Mouse (Mus musculus) MEL (cell line): ENCODE measurements around the gene Vti1a. TPM values are rescaled to one million over a fixed set of nuclear protein-coding genes. Genes with fewer than 3 reads are reported as not detected.
A peak's percentile ranks its signal among the peaks of the same experiment; 100 is the strongest.

ENCODE experiments used
- DNase-seq: peaks from one replicate; pipeline ENCODE4 v3.0.0; 2011; ENCODE audit warnings: low read depth, low spot score
- H3K27ac ChIP-seq: 2 replicates; pipeline ENCODE4 v1.5.1; 2012; ENCODE audit warnings: low read depth, mild to moderate bottlenecking, control low read depth, low read length, moderate library complexity; ENCODE audit not compliant: control insufficient read depth
- H3K27me3 ChIP-seq, 2 experiments: fragments of 150-350 bp in 1 of 2; sonication (generic) in 1 of 2; 2 replicates each; pipeline ENCODE4 v1.6.1; 2012; ENCODE audit warnings: low read length in 2 of 2, mild to moderate bottlenecking in 2 of 2, improper control_type of control experiment in 1 of 2, moderate library complexity in 1 of 2; ENCODE audit not compliant: insufficient read depth in 2 of 2, control insufficient read depth in 1 of 2
- H3K36me3 ChIP-seq, 2 experiments: 2 replicates each; pipeline ENCODE4 v1.6.1; 2012 to 2014; ENCODE audit warnings: low read length in 2 of 2, improper control_type of control experiment in 1 of 2, inconsistent platforms in 1 of 2, mild to moderate bottlenecking in 1 of 2; ENCODE audit not compliant: insufficient read depth in 2 of 2, control insufficient read depth in 1 of 2
- H3K4me1 ChIP-seq, 2 experiments: fragments of 150-350 bp in 1 of 2; sonication (generic) in 1 of 2; 2 replicates each; pipeline ENCODE4 v1.6.1; 2012; ENCODE audit warnings: low read length in 2 of 2, improper control_type of control experiment in 1 of 2, mild to moderate bottlenecking in 1 of 2; ENCODE audit not compliant: insufficient read depth in 2 of 2, control insufficient read depth in 1 of 2
- H3K4me3 ChIP-seq, 2 experiments: fragments of 150-350 bp in 1 of 2; sonication (generic) in 1 of 2; 2 replicates each; pipeline ENCODE4 v1.5.1; 2012; ENCODE audit warnings: low read depth in 2 of 2, low read length in 2 of 2, mild to moderate bottlenecking in 2 of 2, moderate library complexity in 2 of 2, control low read depth in 1 of 2, improper control_type of control experiment in 1 of 2; ENCODE audit not compliant: control insufficient read depth in 1 of 2, insufficient read depth in 1 of 2
- H3K79me2 ChIP-seq: 2 replicates; pipeline ENCODE4 v1.6.1; 2012; ENCODE audit warnings: mild to moderate bottlenecking, low read length, moderate library complexity; ENCODE audit not compliant: control insufficient read depth, poor library complexity, insufficient read depth
- H3K9ac ChIP-seq: 2 replicates; pipeline ENCODE4 v1.6.1; 2012; ENCODE audit warnings: low read depth, mild to moderate bottlenecking, control low read depth, low read length, moderate library complexity; ENCODE audit not compliant: control insufficient read depth, poor library complexity, severe bottlenecking
- H3K9me3 ChIP-seq: fragments of 150-350 bp; sonication (generic); replicated peaks from 2 replicates; pipeline ENCODE4 v1.6.1; 2012; ENCODE audit warnings: mild to moderate bottlenecking, low read length, improper control_type of control experiment, moderate library complexity; ENCODE audit not compliant: insufficient read depth
- CTCF ChIP-seq, 3 experiments: IDR thresholded peaks in 2 of 3; conservative IDR thresholded peaks in 1 of 3; 2 replicates each; pipeline ENCODE4 v1.5.1; 2011 to 2012; ENCODE audit warnings: low read length in 3 of 3, low read depth in 2 of 3, mild to moderate bottlenecking in 2 of 3, improper control_type of control experiment in 1 of 3, inconsistent platforms in 1 of 3, mixed read lengths in 1 of 3, moderate library complexity in 1 of 3; ENCODE audit not compliant: control insufficient read depth in 1 of 3, insufficient read depth in 1 of 3, poor library complexity in 1 of 3, severe bottlenecking in 1 of 3
- E2F4 ChIP-seq: IDR thresholded peaks from 2 replicates; pipeline ENCODE4 v1.6.1; 2011; ENCODE audit warnings: low read depth, low read length, improper control_type of control experiment, borderline replicate concordance
- ELF1 ChIP-seq: IDR thresholded peaks from 2 replicates; pipeline ENCODE4 v1.6.1; 2014; ENCODE audit warnings: low read depth, mild to moderate bottlenecking, inconsistent platforms, low read length, improper control_type of control experiment, moderate library complexity
- EP300 ChIP-seq, 2 experiments: IDR thresholded peaks; 2 replicates each; pipeline ENCODE4 v1.6.1; 2011; ENCODE audit warnings: improper control_type of control experiment in 2 of 2, low read length in 2 of 2, low read depth in 1 of 2, mild to moderate bottlenecking in 1 of 2
- GABPA ChIP-seq: IDR thresholded peaks from 2 replicates; pipeline ENCODE4 v1.6.1; 2012; ENCODE audit warnings: low read depth, mild to moderate bottlenecking, inconsistent platforms, low read length, improper control_type of control experiment, moderate library complexity
- GATA1 ChIP-seq: IDR thresholded peaks from 2 replicates; pipeline ENCODE4 v1.6.1; 2011; ENCODE audit warnings: low read depth, low read length, improper control_type of control experiment
- HCFC1 ChIP-seq: IDR thresholded peaks from 2 replicates; pipeline ENCODE4 v1.6.1; 2012; ENCODE audit warnings: low read depth, mild to moderate bottlenecking, inconsistent platforms, low read length, improper control_type of control experiment, moderate library complexity
- JUND ChIP-seq: IDR thresholded peaks from 2 replicates; pipeline ENCODE4 v1.6.1; 2011; ENCODE audit warnings: low read depth, mild to moderate bottlenecking, improper control_type of control experiment, low read length
- MEF2A ChIP-seq: IDR thresholded peaks from 2 replicates; pipeline ENCODE4 v1.6.1; 2014; ENCODE audit warnings: low read depth, mild to moderate bottlenecking, inconsistent platforms, low read length, improper control_type of control experiment; ENCODE audit not compliant: poor library complexity, insufficient replicate concordance, severe bottlenecking; ENCODE audit errors: extremely low read depth
- MXI1 ChIP-seq: IDR thresholded peaks from 2 replicates; pipeline ENCODE4 v1.6.1; 2011; ENCODE audit warnings: mild to moderate bottlenecking, low read depth, low read length, improper control_type of control experiment
- MYB ChIP-seq: IDR thresholded peaks from 2 replicates; pipeline ENCODE4 v1.6.1; 2011; ENCODE audit warnings: mild to moderate bottlenecking, low read depth, low read length, improper control_type of control experiment
- MYC ChIP-seq: IDR thresholded peaks from 2 replicates; pipeline ENCODE4 v1.6.1; 2011; ENCODE audit warnings: low read depth, mild to moderate bottlenecking, low read length, improper control_type of control experiment, moderate library complexity
- NELFE ChIP-seq: IDR thresholded peaks from 2 replicates; pipeline ENCODE4 v1.6.1; 2011; ENCODE audit warnings: low read depth, low read length, improper control_type of control experiment
- NRF1 ChIP-seq: IDR thresholded peaks from 2 replicates; pipeline ENCODE4 v1.6.1; 2014; ENCODE audit warnings: low read depth, mild to moderate bottlenecking, inconsistent platforms, low read length, improper control_type of control experiment, moderate library complexity; ENCODE audit not compliant: poor library complexity, insufficient read depth, severe bottlenecking
- RAD21 ChIP-seq: IDR thresholded peaks from 2 replicates; pipeline ENCODE4 v1.6.1; 2011; ENCODE audit warnings: mild to moderate bottlenecking, low read depth, low read length, improper control_type of control experiment
- RCOR1 ChIP-seq: IDR thresholded peaks from 2 replicates; pipeline ENCODE4 v1.6.1; 2012; ENCODE audit warnings: low read depth, mild to moderate bottlenecking, inconsistent platforms, low read length, improper control_type of control experiment
- SIN3A ChIP-seq: IDR thresholded peaks from 2 replicates; pipeline ENCODE4 v1.6.1; 2012; ENCODE audit warnings: low read length, improper control_type of control experiment, inconsistent platforms
- TBP ChIP-seq: IDR thresholded peaks from 2 replicates; pipeline ENCODE4 v1.8.0; 2011; ENCODE audit warnings: low read depth, low read length, improper control_type of control experiment
- USF1 ChIP-seq: IDR thresholded peaks from 2 replicates; pipeline ENCODE4 v1.6.1; 2014; ENCODE audit warnings: low read depth, mild to moderate bottlenecking, inconsistent platforms, low read length, improper control_type of control experiment, moderate library complexity
- USF2 ChIP-seq, 2 experiments: IDR thresholded peaks; 2 replicates each; pipeline ENCODE4 v1.6.1; 2011 to 2012; ENCODE audit warnings: improper control_type of control experiment in 2 of 2, low read length in 2 of 2, borderline replicate concordance in 1 of 2, inconsistent platforms in 1 of 2, low read depth in 1 of 2, mild to moderate bottlenecking in 1 of 2; ENCODE audit not compliant: insufficient read depth in 1 of 2
- ZC3H11A ChIP-seq: IDR thresholded peaks from 2 replicates; pipeline ENCODE4 v1.6.1; 2012; ENCODE audit warnings: low read depth, mild to moderate bottlenecking, inconsistent platforms, low read length, improper control_type of control experiment
- ZKSCAN1 ChIP-seq: IDR thresholded peaks from 2 replicates; pipeline ENCODE4 v1.6.1; 2012; ENCODE audit warnings: low read depth, mild to moderate bottlenecking, inconsistent platforms, low read length, improper control_type of control experiment, moderate library complexity
- ZNF384 ChIP-seq: IDR thresholded peaks from 2 replicates; pipeline ENCODE4 v1.6.1; 2012; ENCODE audit warnings: low read depth, mild to moderate bottlenecking, inconsistent platforms, low read length, improper control_type of control experiment
- polyA plus RNA-seq, 2 experiments: library from polyadenylated mRNA; stranded (reverse) in 1 of 2; unstranded in 1 of 2; fragments of >175 nt in 1 of 2; fragments of >200 nt in 1 of 2; gene quantifications; 2 replicates each; pipeline versions ENCODE4 v1.2.1 to v1.2.4; 2012; ENCODE audit warnings: low replicate concordance in 2 of 2, low read depth in 1 of 2; ENCODE audit not compliant: insufficient read length in 2 of 2, insufficient read depth in 1 of 2, missing spikeins in 1 of 2
- total RNA-seq: library from RNA; depleted of rRNA; stranded (reverse); fragments of 300-350 nt; gene quantifications from 2 replicates; pipeline ENCODE4 v1.2.3, GENCODE M21; 2012

Vti1a gene
- total and polyA plus RNA-seq, 3 experiments: 37.2 to 119 (median 42.8) TPM

- TF ChIP-seq MXI1: peak; percentile 44; the same call in 1 of the 2 replicates
- TF ChIP-seq E2F4: no peak
- 0 out of 2 replicates have a peak, but pooled peaks have one; percentile 26 for TF ChIP-seq JUND
- TF ChIP-seq GATA1: peak; percentile 63
- no peak; the same call in 1 of the 2 replicates for TF ChIP-seq SIN3A
- TF ChIP-seq EP300 (IDR thresholded peaks at IDR 0.05; ENCODE audit: low read depth in 1 of 2, low read length in 2 of 2): peak; percentile 64 to 70; a peak in 3 of 4 replicates
- no peak for TF ChIP-seq ELF1
- TF ChIP-seq TBP: no peak
- TF ChIP-seq NELFE: no peak
- TF ChIP-seq ZC3H11A: no peak
- no peak for TF ChIP-seq USF2 (IDR thresholded peaks at IDR 0.05; ENCODE audit: borderline replicate concordance in 1 of 2, insufficient read depth in 1 of 2, low read depth in 1 of 2, low read length in 2 of 2)
- TF ChIP-seq RCOR1: peak; percentile 22; the same call in 1 of the 2 replicates
- no peak for TF ChIP-seq HCFC1
Measured at GRCm38 (mm10) chr19:55652693-55653265, 336.7 kb downstream of the Vti1a start (continued).

GRCm38 (mm10) chr19:55660165-55660564 lies 344.1 kb downstream of the Vti1a start:
- DNase-seq: no peak
- no peak overlapping the region for H3K4me3 ChIP-seq
- H3K9me3 ChIP-seq: no peaks in the 10 kb centered on the region
- H3K36me3 ChIP-seq: no peaks in the 10 kb centered on the region
- H3K79me2 ChIP-seq: no peaks in the 10 kb centered on the region
- no peaks in the 10 kb centered on the region; a peak in 1 of 4 replicates for H3K4me1 ChIP-seq
- no peaks in the 10 kb centered on the region for H3K27me3 ChIP-seq
- no peak overlapping the region for H3K27ac ChIP-seq
- no peak for TF ChIP-seq MYC
- no peak for TF ChIP-seq JUND
- TF ChIP-seq CTCF (IDR thresholded peaks at IDR 0.05 in 2 of 3, conservative IDR thresholded peaks at IDR 0.05 in 1 of 3; ENCODE audit: control insufficient read depth in 1 of 3, insufficient read depth in 1 of 3, low read depth in 2 of 3, low read length in 3 of 3, poor library complexity in 1 of 3, severe bottlenecking in 1 of 3): no peak
- no peak for TF ChIP-seq MEF2A
- no peak for TF ChIP-seq ZKSCAN1
- no peak for TF ChIP-seq GABPA
- no peak for TF ChIP-seq NRF1
- no peak for TF ChIP-seq RAD21
- TF ChIP-seq NELFE: no peak
- TF ChIP-seq USF1: no peak
- TF ChIP-seq ZNF384: no peak
- no peak for TF ChIP-seq HCFC1
- TF ChIP-seq MYB: no peak
- no peak overlapping the region for H3K9ac ChIP-seq
